Mouse (Mus musculus): ENCODE results near the gene Meiob. TPM values are rescaled to one million over a fixed set of nuclear protein-coding genes. Genes with fewer than 3 reads are reported as not detected.

Meiob gene
- total and polyA plus RNA-seq, 2 experiments from 2014 or later, result 0.12 TPM; not detected in 1

- peaks cover 8% of the 10 kb centered on the region; the same call in 1 of the 2 replicates for H3K36me3 ChIP-seq (ENCODE audit: insufficient read depth, low read length)
- H3K4me1 ChIP-seq (ENCODE audit: insufficient read depth, low read length), result peaks cover 6% of the 10 kb centered on the region; the same call in 1 of the 2 replicates
- H3K4me3 ChIP-seq (ENCODE audit: low read depth, low read length), result peak overlapping the region; percentile 84
- DNase-seq (ENCODE audit: low spot score), result no peak
- no peak overlapping the region for H3K9ac ChIP-seq (replicated peaks; ENCODE audit: low read length, poor library complexity, severe bottlenecking)
- no peaks in the 10 kb centered on the region for H3K27me3 ChIP-seq (ENCODE audit: insufficient read depth, low read length)
- H3K9me3 ChIP-seq (ENCODE audit: low read length), result no peaks in the 10 kb centered on the region
- no peak for ATAC-seq (ENCODE audit: low FRiP score)
- no peak for TF ChIP-seq CTCF (IDR thresholded peaks at IDR 0.05)
- peak overlapping the region; percentile 95 for H3K4me2 ChIP-seq (ENCODE audit: low read depth, low read length, poor library complexity, severe bottlenecking)
- H3K27ac ChIP-seq (ENCODE audit: low read depth, low read length), result no peak overlapping the region
Measured at GRCm38 (mm10) chr17:24848600-24849031, 44.5 kb downstream of the Meiob start.

- no peak for ATAC-seq (ENCODE audit: low FRiP score)
Measured at GRCm38 (mm10) chr17:24849733-24850064, 45.6 kb downstream of the Meiob start.

GRCm38 (mm10) chr17:24850065-24850772, 46.1 kb downstream of the Meiob start, which contains the start of gene Fahd1:
Fahd1 (minus strand) TSS chr17:24850364.
- peak within 1 kb of the TSS; percentile 95 for H3K4me2 ChIP-seq (ENCODE audit: low read depth, low read length, poor library complexity, severe bottlenecking)
- peak within 1 kb of the TSS; percentile 84 for H3K4me3 ChIP-seq (ENCODE audit: low read depth, low read length)
- WGBS, result under 1% methylated on average over 58 of the region's 58 CpGs
- peaks cover 6% of the 10 kb centered on the region; the same call in 1 of the 2 replicates for H3K4me1 ChIP-seq (ENCODE audit: insufficient read depth, low read length)
- H3K27me3 ChIP-seq (ENCODE audit: insufficient read depth, low read length), result no peaks in the 10 kb centered on the region
- H3K36me3 ChIP-seq (ENCODE audit: insufficient read depth, low read length), result peaks cover 8% of the 10 kb centered on the region; the same call in 1 of the 2 replicates
- peak; percentile 100 for ATAC-seq (ENCODE audit: low FRiP score)
- TF ChIP-seq CTCF (IDR thresholded peaks at IDR 0.05), result peak; percentile 20; the same call in 1 of the 2 replicates
- DNase-seq (ENCODE audit: low spot score), result peak; percentile 99
- peak within 1 kb of the TSS; percentile 93 for H3K27ac ChIP-seq (ENCODE audit: low read depth, low read length)
- H3K9me3 ChIP-seq (ENCODE audit: low read length), result no peaks in the 10 kb centered on the region
- H3K9ac ChIP-seq (replicated peaks; ENCODE audit: low read length, poor library complexity, severe bottlenecking), result peak within 1 kb of the TSS; percentile 80

More at GRCm38 (mm10) chr17:24849733-24850064, 45.6 kb downstream of the Meiob start:
- Histone ChIP-seq H3K9me3 (ENCODE audit: low read length) (no peaks in the 10 kb centered on the region), H3K27ac (ENCODE audit: low read depth, low read length) (peak overlapping the region; percentile 93), H3K36me3 (ENCODE audit: insufficient read depth, low read length) (peaks cover 8% of the 10 kb centered on the region; the same call in 1 of the 2 replicates), H3K4me2 (ENCODE audit: low read depth, low read length, poor library complexity, severe bottlenecking) (peak overlapping the region; percentile 95), H3K4me1 (ENCODE audit: insufficient read depth, low read length) (peaks cover 6% of the 10 kb centered on the region; the same call in 1 of the 2 replicates), H3K9ac (replicated peaks; ENCODE audit: low read length, poor library complexity, severe bottlenecking) (peak overlapping the region; percentile 80), H3K27me3 (ENCODE audit: insufficient read depth, low read length) (no peaks in the 10 kb centered on the region), H3K4me3 (ENCODE audit: low read depth, low read length) (peak overlapping the region; percentile 84)
- 0% methylated on average over 21 of the region's 21 CpGs for WGBS
- DNase-seq (ENCODE audit: low spot score), result no peak
- TF ChIP-seq CTCF (IDR thresholded peaks at IDR 0.05), result peak; percentile 67

GRCm38 (mm10) chr17:24850773-24851127, 46.7 kb downstream of the Meiob start:
- Histone ChIP-seq H3K4me1 (ENCODE audit: insufficient read depth, low read length) (peaks cover 6% of the 10 kb centered on the region; the same call in 1 of the 2 replicates), H3K9ac (replicated peaks; ENCODE audit: low read length, poor library complexity, severe bottlenecking) (peak overlapping the region; percentile 74), H3K9me3 (ENCODE audit: low read length) (no peaks in the 10 kb centered on the region), H3K36me3 (ENCODE audit: insufficient read depth, low read length) (peaks cover 13% of the 10 kb centered on the region; the same call in 1 of the 2 replicates), H3K4me3 (ENCODE audit: low read depth, low read length) (peak overlapping the region; percentile 84), H3K27ac (ENCODE audit: low read depth, low read length) (peak overlapping the region; percentile 93), H3K27me3 (ENCODE audit: insufficient read depth, low read length) (no peaks in the 10 kb centered on the region), H3K4me2 (ENCODE audit: low read depth, low read length, poor library complexity, severe bottlenecking) (peak overlapping the region; percentile 83)
- no peak for DNase-seq (ENCODE audit: low spot score)
- ATAC-seq (ENCODE audit: low FRiP score), result no peak
- WGBS, result 0% methylated on average over 20 of the region's 20 CpGs
- no peak for TF ChIP-seq CTCF (IDR thresholded peaks at IDR 0.05)

- H3K9ac ChIP-seq (replicated peaks; ENCODE audit: low read length, poor library complexity, severe bottlenecking), result peak overlapping the region; percentile 74; the same call in 1 of the 2 replicates
Measured at GRCm38 (mm10) chr17:24851381-24852125, 47.5 kb downstream of the Meiob start.

More at GRCm38 (mm10) chr17:24851381-24852125, 47.5 kb downstream of the Meiob start:
- ATAC-seq (ENCODE audit: low FRiP score) (no peak), DNase-seq (ENCODE audit: low spot score) (no peak)
- peaks cover 6% of the 10 kb centered on the region; the same call in 1 of the 2 replicates for H3K4me1 ChIP-seq (ENCODE audit: insufficient read depth, low read length)
- H3K9me3 ChIP-seq (ENCODE audit: low read length), result no peaks in the 10 kb centered on the region
- 77% methylated on average over 10 of the region's 10 CpGs for WGBS
- no peaks in the 10 kb centered on the region for H3K27me3 ChIP-seq (ENCODE audit: insufficient read depth, low read length)
- H3K36me3 ChIP-seq (ENCODE audit: insufficient read depth, low read length), result peaks cover 18% of the 10 kb centered on the region
- no peak overlapping the region for H3K27ac ChIP-seq (ENCODE audit: low read depth, low read length)
- peak overlapping the region; percentile 84 for H3K4me3 ChIP-seq (ENCODE audit: low read depth, low read length)
- peak overlapping the region; percentile 83 for H3K4me2 ChIP-seq (ENCODE audit: low read depth, low read length, poor library complexity, severe bottlenecking)
- TF ChIP-seq CTCF (IDR thresholded peaks at IDR 0.05), result no peak
